Mouse (Mus musculus): ENCODE measurements around the gene Dnaja3. TPM values are rescaled to one million over a fixed set of nuclear protein-coding genes. Genes with fewer than 3 reads are reported as not detected.

Gene Dnaja3
- 33.0 TPM for polyA plus RNA-seq (2012; fragmentation: generic; extraction: Trizol)
- long read RNA-seq, experiment 1, transcript Dnaja3-202 (11 exons, 2,505 nt) = major isoform, 30 of 49 reads
- long read RNA-seq, experiment 1, transcript Dnaja3-201 (12 exons, 2,648 nt) = minor isoform, 9 of 49 reads
- long read RNA-seq, experiment 1, partial matches to known transcripts = 2 of 49 reads
- long read RNA-seq, experiment 1, other reads (novel, unspliced or antisense) = 8 of 49 reads
- long read RNA-seq, experiment 2, transcript Dnaja3-201 (12 exons, 2,648 nt) = minor isoform, 98 of 604 reads
- long read RNA-seq, experiment 2, transcript Dnaja3-202 (11 exons, 2,505 nt) = major isoform, 447 of 604 reads
- long read RNA-seq, experiment 2, partial matches to known transcripts = 3 of 604 reads
- long read RNA-seq, experiment 2, other reads (novel, unspliced or antisense) = 56 of 604 reads

DNA sequence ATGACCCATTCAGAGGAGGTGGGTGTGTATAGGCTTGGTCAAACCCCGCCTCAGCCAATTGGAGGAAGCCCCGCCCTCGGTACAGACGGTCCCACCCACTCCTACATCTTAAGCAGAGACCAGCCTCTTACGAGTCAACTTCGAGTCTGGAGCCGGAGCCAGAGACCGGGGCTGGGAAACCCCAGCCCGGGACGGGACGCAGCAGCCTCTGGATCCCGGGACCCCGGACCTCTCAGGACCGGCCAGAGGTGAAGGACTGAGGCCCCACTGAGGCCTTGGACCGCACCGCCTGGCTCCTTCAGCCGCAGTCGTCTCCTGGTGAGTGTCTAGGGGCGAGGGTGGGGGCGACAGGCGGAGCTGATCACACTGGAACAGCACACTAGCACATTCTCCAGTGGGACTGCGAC is at the start of gene Dnaja3, which contains the start of gene Vasn:
TSS of gene Dnaja3 (plus strand) at position 159 of the 407 bp plus-strand sequence.
TSS of gene Vasn (plus strand) at position 111 of the 407 bp plus-strand sequence.
- peaks cover 28% of the 10 kb centered on the region for H3K79me3 ChIP-seq (ENCODE audit: low read depth)
- peak within 1 kb of the TSS; percentile 93 for H3K4me3 ChIP-seq (ENCODE audit: insufficient read depth, poor library complexity, severe bottlenecking)
- peaks cover 48% of the 10 kb centered on the region for H3K79me2 ChIP-seq (ENCODE audit: control insufficient read depth, insufficient read depth)
- H3K27me3 ChIP-seq (ENCODE audit: control insufficient read depth, insufficient read depth, insufficient read length) = no peaks in the 10 kb centered on the region
- peak within 1 kb of the TSS; percentile 92 for H3ac ChIP-seq (ENCODE audit: control insufficient read depth, insufficient read length, low read depth)
- H3K36me3 ChIP-seq (ENCODE audit: control insufficient read depth, insufficient read depth) = peaks cover 5% of the 10 kb centered on the region
- no peak for TF ChIP-seq USF1 (IDR thresholded peaks at IDR 0.05; ENCODE audit: low read depth)
- TF ChIP-seq MYOG (IDR thresholded peaks at IDR 0.05; ENCODE audit: control insufficient read depth, extremely low read depth, insufficient read length) = no peak
- TF ChIP-seq MYOD1 (IDR thresholded peaks at IDR 0.05; ENCODE audit: control insufficient read depth, insufficient read length, low read depth) = no peak
- no peak for TF ChIP-seq CEBPB (IDR thresholded peaks at IDR 0.05; ENCODE audit: low read depth)
- TF ChIP-seq CTCF (IDR thresholded peaks at IDR 0.05; ENCODE audit: control insufficient read depth, insufficient read depth, insufficient read length) = no peak
- no peak for TF ChIP-seq MAX (IDR thresholded peaks at IDR 0.05)
- no peak for TF ChIP-seq FOSL1 (IDR thresholded peaks at IDR 0.05; ENCODE audit: insufficient read depth, low read length, poor library complexity, severe bottlenecking)

DNA sequence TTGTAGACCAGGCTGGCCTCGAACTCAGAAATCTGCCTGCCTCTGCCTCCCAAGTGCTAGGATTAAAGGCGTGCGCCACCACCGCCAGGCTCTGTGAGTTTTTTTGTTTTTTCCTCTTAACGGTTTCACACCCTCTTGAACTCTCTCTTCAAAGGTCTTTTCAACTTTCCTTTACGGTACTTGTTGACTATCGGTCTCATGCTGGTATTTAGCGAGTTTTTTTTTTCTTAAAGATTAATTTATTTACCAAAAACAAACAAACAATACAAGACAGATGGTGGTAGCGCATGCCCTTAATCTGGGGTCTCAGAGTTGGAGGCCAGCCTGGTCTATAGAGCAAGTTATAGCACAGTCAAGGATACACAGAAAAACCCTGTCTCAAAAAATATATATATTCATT is 49.6 kb upstream of the Dnaja3 start:
- TF ChIP-seq MYOD1 (IDR thresholded peaks at IDR 0.05; ENCODE audit: control insufficient read depth, insufficient read length, low read depth) (no peak), USF1 (IDR thresholded peaks at IDR 0.05; ENCODE audit: low read depth) (no peak), FOSL1 (IDR thresholded peaks at IDR 0.05; ENCODE audit: insufficient read depth, low read length, poor library complexity, severe bottlenecking) (no peak), MYOG (IDR thresholded peaks at IDR 0.05; ENCODE audit: control insufficient read depth, extremely low read depth, insufficient read length) (no peak), CTCF (IDR thresholded peaks at IDR 0.05; ENCODE audit: control insufficient read depth, insufficient read depth, insufficient read length) (no peak), MAX (IDR thresholded peaks at IDR 0.05) (no peak), CEBPB (IDR thresholded peaks at IDR 0.05; ENCODE audit: low read depth) (no peak)
- H3K27me3 ChIP-seq (ENCODE audit: control insufficient read depth, insufficient read depth, insufficient read length) = no peaks in the 10 kb centered on the region
- no peaks in the 10 kb centered on the region for H3K36me3 ChIP-seq (ENCODE audit: control insufficient read depth, insufficient read depth)
- H3K79me3 ChIP-seq (ENCODE audit: low read depth) = peaks cover 13% of the 10 kb centered on the region
- no peak overlapping the region for H3K4me3 ChIP-seq (ENCODE audit: insufficient read depth, poor library complexity, severe bottlenecking)
- H3K79me2 ChIP-seq (ENCODE audit: control insufficient read depth, insufficient read depth) = peaks cover 32% of the 10 kb centered on the region
- H3ac ChIP-seq (ENCODE audit: control insufficient read depth, insufficient read length, low read depth) = no peak overlapping the region

DNA sequence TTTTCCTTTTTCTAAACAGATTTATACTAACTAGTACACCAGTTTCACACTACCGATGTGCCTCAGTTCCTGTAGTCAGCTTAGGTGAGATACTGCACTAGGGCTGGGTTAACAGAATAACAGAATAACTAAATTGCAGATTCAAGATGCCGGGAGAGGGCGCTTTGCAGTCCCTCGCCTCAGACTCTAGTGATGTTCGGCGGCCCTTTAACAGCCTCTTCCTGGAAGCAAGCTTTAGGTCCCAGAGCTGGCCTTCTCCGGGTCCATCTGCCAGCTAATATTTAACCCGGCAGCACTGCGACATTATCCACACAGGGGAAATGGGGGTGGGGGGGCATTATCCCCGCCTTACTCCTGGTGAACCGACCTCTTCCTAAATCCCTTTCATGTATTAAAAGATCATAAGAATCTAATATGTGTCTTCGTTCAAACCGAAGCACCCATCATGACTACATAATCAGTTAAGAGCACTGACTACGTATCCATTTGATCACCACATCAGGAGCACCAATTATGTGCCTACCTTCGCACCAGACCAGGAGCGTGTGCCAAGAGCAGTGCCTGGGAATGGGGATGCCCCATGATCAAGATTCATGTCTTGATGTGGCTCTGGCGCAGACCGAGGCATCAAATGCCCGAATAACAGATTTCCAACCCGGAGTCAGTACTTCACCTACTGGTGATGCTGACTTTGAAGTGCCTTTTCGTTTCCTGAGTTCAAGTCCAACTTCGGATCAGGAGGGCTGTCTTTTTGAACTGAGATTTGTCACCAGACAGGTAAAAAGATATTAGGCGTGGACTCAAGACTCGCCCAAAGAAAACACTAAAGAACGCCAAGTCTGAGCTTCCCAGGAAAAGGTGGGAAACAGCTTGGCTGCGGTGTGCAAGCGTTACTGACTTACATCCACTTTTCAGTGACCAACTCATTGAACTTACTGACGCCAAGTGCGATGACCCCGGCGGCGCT is 46.6 kb upstream of the Dnaja3 start:
- H3K27me3 ChIP-seq (ENCODE audit: control insufficient read depth, insufficient read depth, insufficient read length) = no peaks in the 10 kb centered on the region

DNA sequence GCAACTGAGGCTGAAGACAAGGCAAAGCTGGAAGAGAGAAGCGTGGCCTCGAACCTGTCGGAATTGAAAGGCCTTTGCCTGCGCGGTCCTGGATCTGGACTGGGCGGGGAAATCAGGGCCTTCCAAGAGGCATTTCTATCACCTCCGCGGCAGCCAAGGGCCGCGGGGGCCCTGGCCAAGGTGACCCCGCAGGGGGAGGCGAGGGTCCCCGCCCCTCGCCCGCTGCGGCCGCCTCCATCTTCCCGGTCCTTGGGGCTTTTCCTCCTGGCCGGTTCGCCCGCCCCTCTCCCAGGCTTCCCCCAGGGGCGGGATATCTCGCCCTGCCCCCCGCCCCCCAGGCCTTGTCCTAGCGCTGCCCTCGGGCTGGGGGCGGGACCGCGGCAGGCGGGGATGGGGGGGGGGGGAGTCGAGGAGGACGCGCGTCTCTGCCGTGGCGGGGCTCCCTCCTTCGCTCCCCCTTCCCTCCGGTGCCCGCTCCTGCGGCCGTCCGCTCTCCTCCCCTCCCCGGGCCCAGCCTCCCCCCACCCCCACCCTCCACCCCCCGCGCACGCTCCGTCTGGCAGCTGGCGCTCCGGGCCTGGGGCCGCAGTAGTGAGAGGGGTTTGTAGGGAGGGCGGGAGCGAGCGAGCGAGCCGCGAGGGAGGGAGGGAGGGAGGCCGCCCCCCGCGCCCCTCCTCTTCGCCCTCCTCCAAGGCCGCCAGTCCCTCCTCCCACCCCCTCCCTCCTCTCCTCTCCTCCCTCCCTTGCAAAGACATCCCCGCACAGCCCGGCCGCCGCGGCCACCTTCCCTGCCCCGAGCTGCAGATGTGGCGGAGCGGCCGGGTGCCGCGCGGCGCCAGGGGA is 45.6 kb upstream of the Dnaja3 start, which contains the start of gene Glis2:
TSS of gene Glis2 (plus strand) at position 743 of the 843 bp plus-strand sequence.
- Histone ChIP-seq H3K79me3 (ENCODE audit: low read depth) (peaks cover 50% of the 10 kb centered on the region), H3K4me3 (ENCODE audit: insufficient read depth, poor library complexity, severe bottlenecking) (peak within 1 kb of the TSS; percentile 61), H3K36me3 (ENCODE audit: control insufficient read depth, insufficient read depth) (peaks cover 9% of the 10 kb centered on the region), H3ac (ENCODE audit: control insufficient read depth, insufficient read length, low read depth) (peak within 1 kb of the TSS; percentile 99), H3K27me3 (ENCODE audit: control insufficient read depth, insufficient read depth, insufficient read length) (no peaks in the 10 kb centered on the region), H3K79me2 (ENCODE audit: control insufficient read depth, insufficient read depth) (peaks cover 72% of the 10 kb centered on the region)
- TF ChIP-seq MYOG (IDR thresholded peaks at IDR 0.05; ENCODE audit: control insufficient read depth, extremely low read depth, insufficient read length) (no peak), MAX (IDR thresholded peaks at IDR 0.05) (no peak), CEBPB (IDR thresholded peaks at IDR 0.05; ENCODE audit: low read depth) (no peak), USF1 (IDR thresholded peaks at IDR 0.05; ENCODE audit: low read depth) (no peak), FOSL1 (IDR thresholded peaks at IDR 0.05; ENCODE audit: insufficient read depth, low read length, poor library complexity, severe bottlenecking) (no peak), CTCF (IDR thresholded peaks at IDR 0.05; ENCODE audit: control insufficient read depth, insufficient read depth, insufficient read length) (no peak), MYOD1 (IDR thresholded peaks at IDR 0.05; ENCODE audit: control insufficient read depth, insufficient read length, low read depth) (no peak)

More for the DNA sequence above, 46.6 kb upstream of the Dnaja3 start:
- Histone ChIP-seq H3K36me3 (ENCODE audit: control insufficient read depth, insufficient read depth) (peaks cover 7% of the 10 kb centered on the region), H3K79me3 (ENCODE audit: low read depth) (peaks cover 40% of the 10 kb centered on the region), H3K4me3 (ENCODE audit: insufficient read depth, poor library complexity, severe bottlenecking) (peak overlapping the region; percentile 61), H3ac (ENCODE audit: control insufficient read depth, insufficient read length, low read depth) (peak overlapping the region; percentile 32), H3K79me2 (ENCODE audit: control insufficient read depth, insufficient read depth) (peaks cover 62% of the 10 kb centered on the region)
- TF ChIP-seq CTCF (IDR thresholded peaks at IDR 0.05; ENCODE audit: control insufficient read depth, insufficient read depth, insufficient read length) = peak; percentile 40
- TF ChIP-seq MAX (IDR thresholded peaks at IDR 0.05) = no peak

Measured in C2C12 (cell line).